Mouse (Mus musculus): ENCODE measurements around the gene Ncan. TPM values are rescaled to one million over a fixed set of nuclear protein-coding genes. Genes with fewer than 3 reads are reported as not detected.

Ncan gene
- total RNA-seq (2023): not detected

GRCm38 (mm10) chr8:70120667-70121066 lies at the start of gene Ncan:
Ncan (minus strand) TSS chr8:70120873.

GRCm38 (mm10) chr8:70139026-70139857 lies 18.6 kb upstream of the Ncan start, which contains the start of the genes Rfxank, Borcs8 and Mef2b:
Rfxank (minus strand) TSS chr8:70139154.
Borcs8 (plus strand) TSS chr8:70139499.
Mef2b (plus strand) TSS chr8:70139711.

GRCm38 (mm10) chr8:70131166-70131883 lies 10.7 kb upstream of the Ncan start, which contains the start of gene Nr2c2ap:
Nr2c2ap (plus strand) TSS chr8:70131333.

GRCm38 (mm10) chr8:70083285-70083684 lies 37.4 kb downstream of the Ncan start, which contains the start of gene Hapln4:
Hapln4 (plus strand) TSS chr8:70083457.

GRCm38 (mm10) chr8:70072441-70073069 lies 48.1 kb downstream of the Ncan start, which contains the start of gene Tm6sf2:
Tm6sf2 (plus strand) TSS chr8:70072924.

Other genes starting within 250 kb of the Ncan start
- gene Cilp2, start 233.2 kb downstream of the Ncan start, total RNA-seq (2023): under 1 TPM in 1 of 2 experiments, not detected in 1; 0.07 TPM
- gene Tssk6, start 218.7 kb downstream of the Ncan start, total RNA-seq (2023): 1 to 10 TPM; 1.4 to 2.1 TPM
- 10 to 100 TPM; 63.2 to 66.0 TPM for gene Ndufa13, start 218.3 kb downstream of the Ncan start, total RNA-seq (2023)
- gene Yjefn3, start 218.2 kb downstream of the Ncan start, total RNA-seq (2023): 1 to 10 TPM; 2.5 to 2.9 TPM
- 10 to 100 TPM; 67.2 to 72.4 TPM for gene Gatad2a, start 124.5 kb downstream of the Ncan start, total RNA-seq (2023)
- gene Mau2, start 78.1 kb downstream of the Ncan start, total RNA-seq (2023): 10 to 100 TPM; 72.8 to 73.8 TPM
- gene Sugp1, start 78.1 kb downstream of the Ncan start, total RNA-seq (2023): 10 to 100 TPM; 26.9 to 30.8 TPM
- under 1 TPM in 1 of 2 experiments, not detected in 1; 0.29 TPM for gene Tm6sf2, start 47.9 kb downstream of the Ncan start, total RNA-seq (2023)
- gene Hapln4, start 37.4 kb downstream of the Ncan start, total RNA-seq (2023): not detected
- 1 to 10 TPM; 8.0 to 10.0 TPM for gene Nr2c2ap, start 10.5 kb upstream of the Ncan start, total RNA-seq (2023)
- 10 to 100 TPM; 11.4 to 16.8 TPM for gene Rfxank, start 18.3 kb upstream of the Ncan start, total RNA-seq (2023)
- 10 to 100 TPM; 32.8 to 36.2 TPM for gene Borcs8, start 18.6 kb upstream of the Ncan start, total RNA-seq (2023)
- under 1 TPM; 0.44 to 0.79 TPM for gene Mef2b, start 18.8 kb upstream of the Ncan start, total RNA-seq (2023)
- 10 to 100 TPM; 19.9 to 23.0 TPM for gene Tmem161a, start 51.5 kb upstream of the Ncan start, total RNA-seq (2023)
- gene Slc25a42, start 91.4 kb upstream of the Ncan start, total RNA-seq (2023): 1 to 10 TPM; 3.3 to 4.0 TPM
- 10 to 100 TPM; 29.2 to 30.7 TPM for gene Sugp2, start 113.4 kb upstream of the Ncan start, total RNA-seq (2023)
- 1 to 10 TPM; 7.6 to 9.0 TPM for gene Armc6, start 113.6 kb upstream of the Ncan start, total RNA-seq (2023)
- gene Homer3, start 162.0 kb upstream of the Ncan start, total RNA-seq (2023): 1 to 10 TPM; 8.2 to 9.1 TPM
- gene Ddx49, start 181.6 kb upstream of the Ncan start, total RNA-seq (2023): 10 to 100 TPM; 22.3 to 27.9 TPM
- 100 to 1,000 TPM; 114 to 123 TPM for gene Cope, start 181.6 kb upstream of the Ncan start, total RNA-seq (2023)
- gene Cers1, start 194.9 kb upstream of the Ncan start, total RNA-seq (2023): not detected
- not detected for gene Gdf1, start 208.9 kb upstream of the Ncan start, total RNA-seq (2023)
- gene Upf1, start 232.4 kb upstream of the Ncan start, total RNA-seq (2023): 10 to 100 TPM; 58.6 to 59.2 TPM